In genomic region chr10:69787379-69787778, GRCm38 (mm10) we compare ENCODE assay signal across 10 mouse cellular contexts.
A peak's percentile ranks its signal among the peaks of the same experiment; 100 is the strongest.
DNase-seq lines count a peak whose midpoint lies in the region; ATAC-seq lines count a peak whose summit lies in the region.
"Had no signal": no experiment of that assay in that cellular context is flagged by ENCODE, and none has a peak within 500 bp of the region (broad histone marks: within the 10 kb centered on the region; RNA-seq: fewer than 3 reads in every experiment).

No protein-coding gene starts in this region.

- peaks cover 38% of the 10 kb centered on the region for H3K4me1 ChIP-seq in hindbrain, embryonic 13.5 days (replicated peaks)
- H3K4me1 ChIP-seq in hindbrain, embryonic 14.5 days (replicated peaks; ENCODE audit: control insufficient read depth, insufficient read depth, low read length): peaks cover 19% of the 10 kb centered on the region
- H3K4me1 ChIP-seq in embryonic facial prominence, embryonic 13.5 days: peaks cover 44% of the 10 kb centered on the region

- WGBS in hindbrain, embryonic 13.5 days: 38% methylated on average over 10 of the region's 10 CpGs
- WGBS in hindbrain, embryonic 14.5 days: 38% methylated on average over 10 of the region's 10 CpGs
- 10% methylated on average over 10 of the region's 10 CpGs for WGBS in embryonic facial prominence, embryonic 13.5 days

- no peaks in the 10 kb centered on the region for H3K36me3 ChIP-seq in hindbrain, embryonic 13.5 days
- H3K36me3 ChIP-seq in hindbrain, embryonic 14.5 days (replicated peaks; ENCODE audit: control insufficient read depth, insufficient read depth): no peaks in the 10 kb centered on the region
- no peaks in the 10 kb centered on the region for H3K36me3 ChIP-seq in embryonic facial prominence, embryonic 13.5 days

- H3K4me2 ChIP-seq in hindbrain, embryonic 13.5 days: peak overlapping the region; percentile 28
- H3K4me2 ChIP-seq in hindbrain, embryonic 14.5 days (replicated peaks): no peak overlapping the region
- peak overlapping the region; percentile 49 for H3K4me2 ChIP-seq in embryonic facial prominence, embryonic 13.5 days

- DNase-seq in hindbrain, embryonic 14.5 days (ENCODE audit: low spot score): no peak
- DNase-seq in heart, postnatal 10 days: peak; percentile 44 to 48
- DNase-seq in neural tube, embryonic 10.5 days (ENCODE audit: extremely low spot score, low spot score): peak; percentile 27
- DNase-seq in left cerebral cortex, postnatal 10 days (ENCODE audit: extremely low spot score in 1 of 2, low spot score in 2 of 2): no peak
- no peak for DNase-seq in gastrocnemius, postnatal 10 days
- no peak for DNase-seq in layer of hippocampus, adult 8-10 months (ENCODE audit: low spot score in 2 of 2)
- DNase-seq: lung, adult 18-20 months; thymus, postnatal 25 days had no signal

- H3K4me3 ChIP-seq in hindbrain, embryonic 13.5 days: no peak overlapping the region
- no peak overlapping the region for H3K4me3 ChIP-seq in hindbrain, embryonic 14.5 days (replicated peaks; ENCODE audit: low read length)
- peak overlapping the region; percentile 6 for H3K4me3 ChIP-seq in embryonic facial prominence, embryonic 13.5 days

- H3K9me3 ChIP-seq in hindbrain, embryonic 13.5 days: no peaks in the 10 kb centered on the region
- H3K9me3 ChIP-seq in hindbrain, embryonic 14.5 days (ENCODE audit: control insufficient read depth, low read length): no peaks in the 10 kb centered on the region
- no peaks in the 10 kb centered on the region for H3K9me3 ChIP-seq in embryonic facial prominence, embryonic 13.5 days

- intact Hi-C loops in heart, postnatal 10 days (cut with DNase I): no loop called here
- intact Hi-C loops in left cerebral cortex, postnatal 10 days (cut with DNase I): no loop called here

- H3K9ac ChIP-seq in hindbrain, embryonic 13.5 days: no peak overlapping the region
- no peak overlapping the region for H3K9ac ChIP-seq in hindbrain, embryonic 14.5 days
- H3K9ac ChIP-seq in embryonic facial prominence, embryonic 13.5 days: 0 out of 2 replicates have a peak overlapping the region, but pooled peaks have one; percentile 3

- peak overlapping the region; percentile 49 for H3K27ac ChIP-seq in hindbrain, embryonic 13.5 days
- H3K27ac ChIP-seq in hindbrain, embryonic 14.5 days: no peak overlapping the region
- H3K27ac ChIP-seq in embryonic facial prominence, embryonic 13.5 days: no peak overlapping the region

- ATAC-seq in hindbrain, embryonic 13.5 days (ENCODE audit: low FRiP score): no peak
- ATAC-seq in hindbrain, embryonic 14.5 days (ENCODE audit: low FRiP score): no peak
- no peak for ATAC-seq in embryonic facial prominence, embryonic 13.5 days (ENCODE audit: insufficient number of reproducible peaks, insufficient read depth, low FRiP score, low TSS enrichment, low read depth)

- no peaks in the 10 kb centered on the region for H3K27me3 ChIP-seq in hindbrain, embryonic 13.5 days
- H3K27me3 ChIP-seq in hindbrain, embryonic 14.5 days (ENCODE audit: control insufficient read depth, insufficient read depth, low read length): no peaks in the 10 kb centered on the region
- H3K27me3 ChIP-seq in embryonic facial prominence, embryonic 13.5 days: peaks cover 9% of the 10 kb centered on the region; the same call in 1 of the 2 replicates

Comparison
In these comparisons a context has a peak if more than half of its experiments do, and no peak if none do; other contexts are left out.
1. DNase-seq: peak in heart, postnatal 10 days (2 of 2) and neural tube, embryonic 10.5 days (single experiment); none in hindbrain, embryonic 14.5 days (single experiment), left cerebral cortex, postnatal 10 days (0 of 2), gastrocnemius, postnatal 10 days (single experiment) and layer of hippocampus, adult 8-10 months (0 of 2).